Mouse (Mus musculus) cerebellum, adult 2 months (tissue): ENCODE results near the gene Gp9.

Experiments
- CTCF ChIP-seq: fragments of 200-500 bp; IDR thresholded peaks from 2 replicates; pipeline ENCODE4 v1.5.1; 2011; ENCODE audit warnings: low read depth, mild to moderate bottlenecking, control low read depth, low read length, moderate library complexity, borderline replicate concordance; ENCODE audit not compliant: insufficient read depth
- POLR2A ChIP-seq: fragments of 200-500 bp; IDR thresholded peaks from 2 replicates; pipeline ENCODE4 v1.6.1; 2011; ENCODE audit warnings: low read length, control low read depth, borderline replicate concordance; ENCODE audit not compliant: insufficient read depth

GRCm38 (mm10) chr6:87814486-87814885, 36.6 kb downstream of the Gp9 start:
- TF ChIP-seq POLR2A: no peak
- TF ChIP-seq CTCF: no peak
